Mouse (Mus musculus) adrenal gland, postnatal 4 days (tissue): ENCODE measurements around the gene Fbxl7. TPM values are rescaled to one million over a fixed set of nuclear protein-coding genes. Genes with fewer than 3 reads are reported as not detected.

ENCODE experiments used
- DNase-seq, 2 experiments: peaks; one replicate each; pipeline ENCODE4 v3.0.0; 2021 to 2022; ENCODE audit warnings: low spot score in 2 of 2, mixed read lengths in 2 of 2
- total RNA-seq, 2 experiments: library from RNA; stranded (reverse); gene quantifications; 2 replicates each; pipeline ENCODE4 v1.2.3; 2021

Fbxl7 gene
- total RNA-seq, 2 experiments from 2014 or later, result 15.2 to 16.0 TPM

- DNase-seq, result no peak
These were observed 361.2 kb downstream of the Fbxl7 start for GRCm38 (mm10) chr15:26533997-26534700.

- DNase-seq, result no peak
These were observed 376.2 kb downstream of the Fbxl7 start for GRCm38 (mm10) chr15:26519220-26519631.

GRCm38 (mm10) chr15:26501024-26501423, 394.4 kb downstream of the Fbxl7 start:
- no peak for DNase-seq
